Mouse (Mus musculus) forebrain, embryonic 13.5 days (tissue): ENCODE results near the gene Hoxd4. TPM values are rescaled to one million over a fixed set of nuclear protein-coding genes. Genes with fewer than 3 reads are reported as not detected.

Experiments
- ATAC-seq: fragments of 200-750 bp; cut with Nextera tagmentation; 2 replicates; pipeline ENCODE4 v1.8.0; 2017
- H3K27ac ChIP-seq: fragments of 300-500 bp; sonication (generic); 2 replicates; pipeline ENCODE4 v1.5.1; 2015; ENCODE audit warnings: inconsistent platforms, mild to moderate bottlenecking, moderate library complexity
- H3K27me3 ChIP-seq: fragments of 300-500 bp; sonication (generic); 2 replicates; pipeline ENCODE4 v1.6.1; 2015; ENCODE audit warnings: mild to moderate bottlenecking, inconsistent platforms
- H3K36me3 ChIP-seq: fragments of 300-500 bp; sonication (generic); 2 replicates; pipeline ENCODE4 v1.6.1; 2015; ENCODE audit warnings: mild to moderate bottlenecking, inconsistent platforms; ENCODE audit not compliant: poor library complexity, severe bottlenecking
- H3K4me1 ChIP-seq: fragments of 300-500 bp; sonication (generic); 2 replicates; pipeline ENCODE4 v1.6.1; 2015; ENCODE audit warnings: inconsistent platforms
- H3K4me2 ChIP-seq: fragments of 300-500 bp; sonication (generic); 2 replicates; pipeline ENCODE4 v1.6.1; 2015; ENCODE audit warnings: inconsistent platforms, mild to moderate bottlenecking, moderate library complexity
- H3K4me3 ChIP-seq: fragments of 300-500 bp; sonication (generic); 2 replicates; pipeline ENCODE4 v1.5.1; 2015; ENCODE audit warnings: mild to moderate bottlenecking, inconsistent platforms
- H3K9ac ChIP-seq: fragments of 300-500 bp; sonication (generic); 2 replicates; pipeline ENCODE4 v1.6.1; 2015; ENCODE audit warnings: mild to moderate bottlenecking, inconsistent platforms
- H3K9me3 ChIP-seq: fragments of 300-500 bp; sonication (generic); replicated peaks from 2 replicates; pipeline ENCODE4 v1.6.1; 2016; ENCODE audit warnings: inconsistent platforms
- WGBS: fragments of 180-500 bp; shearing (Covaris S2); methylation state at CpG from one replicate; pipeline ENCODE4 v1.1.7; 2015; 5-methylcytosine and 5-hydroxymethylcytosine counted together
- polyA plus RNA-seq: library from polyadenylated mRNA; unstranded; fragments of >200 nt; fragmentation: Nextera tagmentation; extraction: Ambion mirVana; gene quantifications from 2 replicates; pipeline ENCODE4 v1.2.1, GENCODE M21; 2015

Gene Hoxd4
- polyA plus RNA-seq, 1 experiment from 2014 or later = not detected

DNA sequence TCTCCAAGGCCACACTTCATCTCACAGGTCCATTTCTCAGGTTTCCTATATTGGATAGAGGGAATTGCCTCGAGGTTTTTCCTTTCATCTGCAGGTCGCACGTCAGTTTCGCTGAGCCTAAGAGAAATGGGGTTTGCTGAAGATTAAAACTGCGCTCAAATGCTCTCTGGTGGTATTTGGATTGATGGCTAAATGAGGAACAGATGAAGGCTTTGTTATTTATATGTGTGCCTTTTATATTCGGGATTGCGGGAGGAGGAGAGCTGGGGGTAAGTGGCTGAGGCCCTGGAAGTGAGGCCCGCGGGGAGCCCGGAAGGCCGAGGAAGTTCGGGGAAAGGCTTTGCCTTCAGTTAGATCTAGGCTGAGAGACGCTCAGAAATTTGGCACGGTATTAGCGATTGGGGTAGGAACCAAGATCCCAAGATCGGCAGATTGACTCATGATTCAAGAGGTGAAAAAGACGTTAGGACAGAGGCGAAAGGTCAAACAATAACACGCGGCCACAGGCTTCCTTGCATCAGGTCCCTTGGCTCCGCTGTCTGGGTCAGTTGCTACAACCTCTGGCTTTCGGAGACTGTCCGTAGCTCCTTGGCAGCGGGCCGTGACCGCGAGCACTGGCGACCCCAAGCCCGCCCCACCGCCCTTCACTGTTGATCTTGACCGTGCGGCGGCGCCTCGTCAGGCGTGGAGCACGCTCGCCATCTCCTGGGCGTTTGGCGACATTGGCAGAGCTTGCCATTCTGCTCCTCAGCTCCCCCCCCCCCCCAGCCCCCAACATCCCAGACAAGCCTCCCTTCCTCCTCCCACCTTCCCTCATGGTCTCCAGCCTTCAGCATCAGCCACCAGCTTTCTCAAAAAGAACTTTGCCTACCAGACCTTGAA is 39.0 kb upstream of the Hoxd4 start:
- H3K4me3 ChIP-seq = 0 out of 2 replicates have a peak overlapping the region, but pooled peaks have one; percentile 8
- ATAC-seq = peak; percentile 41
- H3K27ac ChIP-seq = no peak overlapping the region
- 1% methylated on average over 38 of the region's 40 CpGs for WGBS
- no peaks in the 10 kb centered on the region for H3K36me3 ChIP-seq
- peak overlapping the region; percentile 52 for H3K4me2 ChIP-seq
- H3K27me3 ChIP-seq = peaks cover 99% of the 10 kb centered on the region
- no peak overlapping the region for H3K9ac ChIP-seq
- H3K9me3 ChIP-seq = no peaks in the 10 kb centered on the region
- peaks cover 14% of the 10 kb centered on the region for H3K4me1 ChIP-seq

DNA sequence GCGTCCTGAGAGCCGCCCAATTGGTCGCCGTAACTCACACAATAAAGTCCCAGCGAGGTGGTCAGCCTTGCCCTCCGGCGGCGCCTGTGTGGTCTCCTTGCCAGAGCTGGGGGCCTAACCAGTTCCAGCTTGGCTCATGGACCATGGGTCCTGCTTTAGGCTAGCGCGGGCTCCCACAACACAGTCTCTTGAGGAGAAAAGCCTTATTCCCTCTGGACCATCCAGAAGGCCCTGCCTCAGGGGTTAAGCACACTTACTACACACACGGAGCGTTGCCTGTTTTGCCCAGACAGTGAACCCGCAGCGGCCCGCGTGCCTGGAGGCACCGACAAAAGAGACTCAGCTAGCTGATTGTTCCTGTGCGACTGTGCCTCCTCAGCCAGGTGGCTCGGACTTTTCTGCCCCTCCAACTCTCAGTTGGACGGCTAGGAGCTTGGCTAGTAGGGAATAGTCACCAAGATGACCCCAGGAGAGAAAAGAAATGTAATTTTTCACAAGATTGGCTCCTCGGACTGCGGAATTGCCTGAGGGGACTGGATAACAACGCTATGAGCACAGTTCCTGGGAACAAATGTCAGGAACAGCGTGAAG is 37.8 kb upstream of the Hoxd4 start:
- WGBS = 1% methylated on average over 24 of the region's 24 CpGs

DNA sequence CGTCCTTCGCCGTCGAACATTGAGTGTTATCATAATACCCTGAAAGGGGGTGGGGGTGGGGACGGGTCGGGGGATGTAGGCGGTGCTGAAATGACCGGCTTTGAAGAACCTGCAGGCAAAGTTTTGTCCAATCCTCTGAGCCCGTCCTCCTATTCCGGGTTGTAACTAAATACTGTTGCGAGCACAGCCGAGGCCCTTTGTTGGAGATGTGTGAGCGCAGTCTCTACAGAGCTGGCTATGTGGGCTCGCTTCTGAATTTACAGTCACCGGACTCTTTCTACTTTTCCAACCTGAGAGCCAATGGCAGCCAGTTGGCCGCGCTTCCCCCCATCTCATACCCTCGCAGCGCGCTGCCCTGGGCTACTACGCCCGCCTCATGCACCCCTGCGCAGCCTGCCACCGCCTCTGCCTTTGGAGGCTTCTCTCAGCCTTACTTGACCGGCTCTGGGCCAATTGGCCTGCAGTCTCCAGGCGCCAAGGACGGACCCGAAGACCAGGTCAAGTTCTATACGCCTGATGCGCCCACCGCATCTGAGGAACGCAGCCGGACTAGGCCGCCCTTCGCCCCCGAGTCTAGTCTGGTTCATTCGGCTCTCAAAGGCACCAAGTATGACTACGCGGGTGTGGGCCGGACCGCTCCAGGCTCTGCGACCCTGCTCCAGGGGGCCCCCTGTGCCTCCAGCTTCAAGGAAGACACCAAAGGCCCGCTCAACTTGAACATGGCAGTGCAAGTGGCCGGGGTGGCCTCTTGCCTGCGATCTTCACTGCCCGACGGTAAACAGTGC is 36.7 kb upstream of the Hoxd4 start, which contains the start of gene Hoxd12:
Gene Hoxd12, plus strand, starts transcription at position 133 of the 785 bp plus-strand sequence.
- Histone ChIP-seq H3K27ac (no peak within 1 kb of the TSS), H3K4me1 (peaks cover 5% of the 10 kb centered on the region), H3K4me2 (no peak within 1 kb of the TSS), H3K27me3 (peaks cover 99% of the 10 kb centered on the region), H3K4me3 (no peak within 1 kb of the TSS), H3K9me3 (no peaks in the 10 kb centered on the region), H3K36me3 (no peaks in the 10 kb centered on the region), H3K9ac (no peak within 1 kb of the TSS)
- WGBS = 2% methylated on average over 47 of the region's 47 CpGs
- ATAC-seq = no peak

More for the DNA sequence above, 37.8 kb upstream of the Hoxd4 start:
- Histone ChIP-seq H3K9ac (no peak overlapping the region), H3K36me3 (no peaks in the 10 kb centered on the region), H3K4me2 (no peak overlapping the region), H3K27me3 (peaks cover 99% of the 10 kb centered on the region), H3K27ac (no peak overlapping the region), H3K9me3 (no peaks in the 10 kb centered on the region), H3K4me1 (peaks cover 5% of the 10 kb centered on the region), H3K4me3 (no peak overlapping the region)
- ATAC-seq = no peak

DNA sequence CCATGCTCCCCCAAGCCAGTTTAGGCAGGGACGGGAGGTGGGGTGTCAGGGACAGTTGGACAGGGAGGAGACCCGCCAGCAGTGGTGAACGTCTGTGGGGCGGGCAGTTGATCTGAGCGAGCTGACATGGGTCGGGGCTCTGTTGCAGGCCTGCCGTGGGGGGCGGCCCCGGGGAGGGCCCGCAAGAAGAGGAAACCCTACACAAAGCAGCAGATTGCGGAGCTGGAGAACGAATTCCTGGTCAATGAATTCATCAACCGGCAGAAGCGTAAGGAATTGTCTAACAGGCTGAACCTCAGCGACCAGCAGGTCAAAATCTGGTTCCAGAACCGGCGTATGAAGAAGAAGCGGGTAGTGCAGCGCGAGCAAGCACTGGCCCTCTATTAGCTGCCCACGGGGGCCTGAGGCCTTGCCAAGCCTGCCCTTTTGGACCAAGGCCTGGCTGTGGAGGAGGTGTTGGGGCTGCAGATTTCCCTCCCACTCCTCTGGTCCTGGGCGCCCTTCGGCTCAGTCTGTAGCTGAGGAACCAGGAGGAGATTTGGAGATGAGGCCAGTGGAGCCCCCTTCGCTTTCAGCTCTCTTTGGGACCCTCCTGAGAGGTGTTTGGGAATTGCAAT is 36.0 kb upstream of the Hoxd4 start:
- H3K9me3 ChIP-seq = no peaks in the 10 kb centered on the region
- WGBS = 3% methylated on average over 24 of the region's 24 CpGs

DNA sequence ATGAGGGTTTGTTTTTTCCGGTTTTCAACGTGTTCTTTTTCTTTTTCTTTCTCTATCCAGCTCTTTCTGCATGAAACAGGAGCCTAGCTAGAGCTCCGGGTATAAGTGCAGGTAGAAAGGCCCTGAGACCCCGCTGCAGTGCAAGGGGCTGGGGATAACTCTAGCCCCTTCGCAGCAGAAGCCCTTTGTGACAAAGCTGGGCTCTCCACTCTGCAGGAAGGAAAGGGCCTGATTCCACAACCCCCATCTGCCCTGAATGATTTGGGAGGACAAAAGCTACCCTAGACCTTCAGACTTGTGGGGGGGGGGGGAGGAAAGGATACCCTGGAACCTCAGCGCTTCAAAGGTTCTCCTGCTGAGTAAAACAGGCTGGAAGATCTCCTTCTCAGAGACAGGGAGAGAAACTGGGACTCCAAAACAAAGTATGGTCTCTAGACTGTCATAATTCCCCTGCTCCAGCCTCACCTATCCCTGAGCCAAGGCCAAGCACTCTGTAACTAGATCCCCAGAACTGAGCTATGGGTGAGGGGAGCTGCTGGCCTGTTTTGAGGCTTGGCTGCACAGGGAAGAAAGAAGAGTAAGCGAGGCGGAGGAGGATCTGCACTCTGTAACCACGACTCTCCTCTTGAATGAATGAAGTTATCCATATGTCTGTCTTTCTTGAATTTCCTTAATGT is 35.2 kb upstream of the Hoxd4 start:
- Histone ChIP-seq H3K27me3 (peaks cover 100% of the 10 kb centered on the region), H3K4me2 (no peak overlapping the region), H3K4me1 (peaks cover 5% of the 10 kb centered on the region), H3K9me3 (no peaks in the 10 kb centered on the region), H3K27ac (no peak overlapping the region), H3K4me3 (no peak overlapping the region), H3K9ac (no peak overlapping the region), H3K36me3 (no peaks in the 10 kb centered on the region)
- ATAC-seq = no peak
- WGBS = 1% methylated on average over 9 of the region's 9 CpGs

More for the DNA sequence above, 36.0 kb upstream of the Hoxd4 start:
- Histone ChIP-seq H3K4me2 (no peak overlapping the region), H3K4me3 (no peak overlapping the region), H3K27ac (no peak overlapping the region), H3K36me3 (no peaks in the 10 kb centered on the region), H3K4me1 (peaks cover 5% of the 10 kb centered on the region), H3K9ac (no peak overlapping the region), H3K27me3 (peaks cover 100% of the 10 kb centered on the region)
- ATAC-seq = no peak

- Histone ChIP-seq H3K36me3 (no peaks in the 10 kb centered on the region), H3K4me1 (peaks cover 9% of the 10 kb centered on the region), H3K27ac (no peak overlapping the region), H3K9ac (no peak overlapping the region), H3K27me3 (peaks cover 100% of the 10 kb centered on the region), H3K4me2 (no peak overlapping the region), H3K4me3 (no peak overlapping the region), H3K9me3 (no peaks in the 10 kb centered on the region)
- ATAC-seq = no peak
- 8% methylated on average over 2 of the region's 2 CpGs for WGBS
Observed at GRCm38 (mm10) chr2:74677106-74677505, 34.6 kb upstream of the Hoxd4 start.

DNA sequence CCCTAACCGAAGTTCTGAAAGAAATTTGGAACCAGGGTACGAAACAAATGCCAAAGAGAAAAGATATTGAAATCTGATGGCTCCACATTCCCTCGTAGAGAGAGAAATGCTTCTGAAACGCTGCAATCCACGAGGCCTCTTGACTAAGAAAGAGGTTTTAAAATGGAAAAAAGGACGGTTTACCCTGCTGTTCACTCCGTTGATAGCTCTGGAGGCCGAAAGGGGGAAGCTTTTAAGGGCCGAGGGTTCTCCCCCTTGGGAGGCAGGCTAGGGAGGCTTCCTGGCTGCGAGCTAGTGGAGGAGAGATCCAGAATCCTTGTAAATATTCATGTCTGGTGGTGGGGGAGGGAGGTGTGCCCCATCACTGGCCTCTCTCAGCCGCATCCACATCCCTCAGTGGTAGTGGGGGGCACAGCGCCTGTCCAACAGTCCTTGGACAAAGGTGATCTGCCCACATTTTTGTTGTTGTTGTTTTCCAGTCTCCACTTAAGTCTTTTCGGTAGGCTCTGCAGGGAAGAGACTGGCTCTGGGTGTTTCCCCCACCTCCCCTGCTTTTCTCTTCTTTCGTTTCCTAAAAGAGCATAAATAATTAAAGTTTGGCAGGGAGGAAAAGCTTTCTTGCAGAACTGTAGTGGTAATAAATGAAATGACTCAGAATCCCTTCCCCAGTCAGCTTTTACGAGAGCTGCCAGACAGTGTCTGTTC is 32.7 kb upstream of the Hoxd4 start, which contains the start of gene Hoxd11:
Gene Hoxd11, plus strand, starts transcription at position 667 of the 705 bp plus-strand sequence.
- Histone ChIP-seq H3K9ac (no peak within 1 kb of the TSS), H3K27me3 (peaks cover 100% of the 10 kb centered on the region), H3K27ac (no peak within 1 kb of the TSS), H3K4me1 (peaks cover 13% of the 10 kb centered on the region), H3K4me2 (no peak within 1 kb of the TSS), H3K9me3 (no peaks in the 10 kb centered on the region), H3K36me3 (no peaks in the 10 kb centered on the region), H3K4me3 (no peak within 1 kb of the TSS)
- WGBS = 1% methylated on average over 15 of the region's 15 CpGs
- ATAC-seq = no peak

DNA sequence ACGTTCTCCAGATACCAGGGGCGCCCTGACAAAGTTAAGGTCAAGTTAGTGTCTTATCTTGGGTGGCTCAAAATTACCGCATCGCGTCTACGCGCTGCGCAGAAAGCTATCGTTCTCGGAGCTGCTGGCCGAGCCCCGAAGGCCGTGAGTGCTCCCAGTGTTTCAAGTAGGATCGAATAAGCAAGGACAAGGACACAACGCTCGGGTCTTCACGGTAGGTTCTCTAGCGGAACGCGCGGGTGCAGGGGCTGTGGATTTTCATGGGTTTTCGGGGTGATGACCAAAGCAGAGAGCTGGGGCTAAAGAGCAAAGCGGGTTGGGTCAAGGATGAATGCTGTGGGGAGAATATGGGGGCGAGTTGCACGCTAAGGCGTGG is 32.1 kb upstream of the Hoxd4 start:
- peaks cover 100% of the 10 kb centered on the region for H3K27me3 ChIP-seq
- no peaks in the 10 kb centered on the region for H3K9me3 ChIP-seq
- 1% methylated on average over 25 of the region's 26 CpGs for WGBS
- H3K36me3 ChIP-seq = no peaks in the 10 kb centered on the region
- H3K9ac ChIP-seq = no peak overlapping the region
- H3K4me3 ChIP-seq = no peak overlapping the region
- H3K4me1 ChIP-seq = peaks cover 13% of the 10 kb centered on the region
- no peak overlapping the region for H3K27ac ChIP-seq
- no peak overlapping the region for H3K4me2 ChIP-seq
- ATAC-seq = no peak

GRCm38 (mm10) chr2:74679980-74680379 is 31.7 kb upstream of the Hoxd4 start:
- no peaks in the 10 kb centered on the region for H3K36me3 ChIP-seq
- no peak overlapping the region for H3K4me3 ChIP-seq
- no peak overlapping the region for H3K27ac ChIP-seq
- no peak overlapping the region for H3K9ac ChIP-seq
- no peaks in the 10 kb centered on the region for H3K9me3 ChIP-seq
- peaks cover 100% of the 10 kb centered on the region for H3K27me3 ChIP-seq
- peaks cover 13% of the 10 kb centered on the region for H3K4me1 ChIP-seq
- WGBS = under 1% methylated on average over 22 of the region's 23 CpGs
- no peak for ATAC-seq
- H3K4me2 ChIP-seq = no peak overlapping the region

DNA sequence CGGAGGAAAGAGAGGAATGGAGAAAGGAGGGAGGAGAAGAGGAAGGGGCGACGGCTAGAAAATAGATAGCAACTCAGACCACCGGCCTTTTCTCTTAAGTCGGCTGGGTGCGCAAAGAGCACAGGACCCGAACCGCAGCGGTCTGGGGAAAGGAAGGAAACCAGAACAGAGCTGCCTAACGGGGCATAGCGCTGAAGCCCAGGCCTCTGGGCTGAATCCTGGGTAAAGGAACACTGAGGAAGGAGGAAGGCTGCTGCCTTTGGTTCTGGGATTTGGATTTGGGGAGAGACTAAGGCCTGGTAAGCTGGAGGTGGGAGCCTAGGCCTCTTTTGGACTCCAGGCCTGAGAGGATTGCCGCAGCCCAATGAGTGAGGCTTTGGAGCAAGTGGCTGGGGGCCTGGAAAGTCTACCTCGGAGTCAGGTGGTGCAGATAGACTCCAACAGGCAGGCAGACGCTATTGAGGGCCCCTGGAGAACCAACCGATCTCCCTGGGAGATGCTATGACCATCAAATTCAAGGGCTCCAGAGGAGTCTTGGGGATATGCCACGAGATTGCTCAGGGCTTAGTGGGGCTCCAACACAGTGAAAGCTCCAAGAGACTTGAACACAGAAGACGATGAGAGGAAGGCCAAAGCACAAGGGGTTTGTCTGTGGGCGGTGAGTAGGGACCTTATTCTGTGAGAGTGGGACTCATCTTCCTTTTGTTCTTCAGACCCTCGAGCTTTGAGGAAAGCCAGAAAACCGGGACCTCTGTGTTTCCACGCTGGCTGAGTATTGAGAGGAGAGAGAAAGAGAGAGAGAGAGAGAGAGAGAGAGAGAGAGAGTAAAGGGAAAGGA is 30.9 kb upstream of the Hoxd4 start:
- no peaks in the 10 kb centered on the region for H3K9me3 ChIP-seq
- no peak overlapping the region for H3K27ac ChIP-seq
- no peak overlapping the region for H3K4me3 ChIP-seq
- H3K9ac ChIP-seq = no peak overlapping the region
- no peak for ATAC-seq
- no peaks in the 10 kb centered on the region for H3K36me3 ChIP-seq
- H3K4me1 ChIP-seq = peaks cover 13% of the 10 kb centered on the region
- peaks cover 100% of the 10 kb centered on the region for H3K27me3 ChIP-seq
- H3K4me2 ChIP-seq = no peak overlapping the region
- 2% methylated on average over 21 of the region's 21 CpGs for WGBS
